Mouse (Mus musculus) kidney, embryonic 15.5 days (tissue): Measurements from ENCODE around the gene Gm3558. TPM values are rescaled to one million over a fixed set of nuclear protein-coding genes. Genes with fewer than 3 reads are reported as not detected.
"Not testable (repeated sequence)": the region's sequence is repeated elsewhere in the genome, so short reads cannot be mapped to it uniquely, and the experiment has no call there.

Experiments
- ATAC-seq: fragments of 200-750 bp; cut with Nextera tagmentation; replicated peaks from 2 replicates; pipeline ENCODE4 v1.8.0; 2017; ENCODE audit warnings: moderate TSS enrichment; ENCODE audit not compliant: low FRiP score
- H3K27ac ChIP-seq: fragments of 300-500 bp; sonication (generic); 2 replicates; pipeline ENCODE4 v1.5.1; 2015; ENCODE audit warnings: mild to moderate bottlenecking, inconsistent platforms
- H3K27me3 ChIP-seq: fragments of 300-500 bp; sonication (generic); 2 replicates; pipeline ENCODE4 v1.6.1; 2015; ENCODE audit warnings: inconsistent platforms
- H3K36me3 ChIP-seq: fragments of 300-500 bp; sonication (generic); 2 replicates; pipeline ENCODE4 v1.6.1; 2015; ENCODE audit warnings: inconsistent platforms
- H3K4me1 ChIP-seq: fragments of 300-500 bp; sonication (generic); 2 replicates; pipeline ENCODE4 v1.6.1; 2015; ENCODE audit warnings: inconsistent platforms
- H3K4me2 ChIP-seq: fragments of 300-500 bp; sonication (generic); 2 replicates; pipeline ENCODE4 v1.6.1; 2015; ENCODE audit warnings: moderate library complexity, mild to moderate bottlenecking, inconsistent platforms
- H3K4me3 ChIP-seq: fragments of 300-500 bp; sonication (generic); replicated peaks from 2 replicates; pipeline ENCODE4 v1.5.1; 2015; ENCODE audit warnings: mild to moderate bottlenecking, inconsistent platforms
- H3K9ac ChIP-seq: fragments of 300-500 bp; sonication (generic); 2 replicates; pipeline ENCODE4 v1.6.1; 2015; ENCODE audit warnings: mild to moderate bottlenecking, inconsistent platforms
- H3K9me3 ChIP-seq: fragments of 300-500 bp; sonication (generic); replicated peaks from 2 replicates; pipeline ENCODE4 v1.6.1; 2016; ENCODE audit warnings: inconsistent platforms
- WGBS: fragments of 180-500 bp; shearing (Covaris S2); methylation state at CpG from one replicate; pipeline ENCODE4 v1.1.7; 2015; ENCODE audit warnings: mixed read lengths; 5-methylcytosine and 5-hydroxymethylcytosine counted together
- polyA plus RNA-seq: library from polyadenylated mRNA; unstranded; fragments of >200 nt; fragmentation: Nextera tagmentation; extraction: Ambion mirVana; gene quantifications from 2 replicates; pipeline ENCODE4 v1.2.1, GENCODE M21; 2015

Gene Gm3558
- 0.10 and 0.32 TPM in 2 replicates for polyA plus RNA-seq

GRCm38 (mm10) chr14:7568382-7568781, at the start of gene Gm3558:
Gene Gm3558 (minus strand): TSS chr14:7568566.
- not testable (repeated sequence) for H3K9me3 ChIP-seq, H3K9ac ChIP-seq, H3K4me1 ChIP-seq, H3K36me3 ChIP-seq, ATAC-seq, H3K27me3 ChIP-seq, H3K27ac ChIP-seq
- WGBS: 0% methylated on average over 1 of the region's 34 CpGs
- Histone ChIP-seq H3K4me2 (peak within 1 kb of the TSS; percentile 77), H3K4me3 (peak within 1 kb of the TSS; percentile 46)

- not testable (repeated sequence) for H3K4me1 ChIP-seq, ATAC-seq, H3K27ac ChIP-seq, H3K36me3 ChIP-seq, H3K9me3 ChIP-seq, H3K4me2 ChIP-seq, H3K9ac ChIP-seq, H3K27me3 ChIP-seq, H3K4me3 ChIP-seq
- no CpG with 5 or more reads among the region's 2 CpGs for WGBS
Observed at GRCm38 (mm10) chr14:7595492-7595891, 27.1 kb upstream of the Gm3558 start, which contains the start of gene Gm10338. Gene Gm10338 (minus strand): TSS chr14:7595592.

- H3K9me3 ChIP-seq, H3K27me3 ChIP-seq, H3K4me1 ChIP-seq, H3K36me3 ChIP-seq, H3K27ac ChIP-seq, H3K9ac ChIP-seq, ATAC-seq: not testable (repeated sequence)
- Histone ChIP-seq H3K4me2 (peak overlapping the region; percentile 77), H3K4me3 (peak overlapping the region; percentile 46)
- under 1% methylated on average over 18 of the region's 27 CpGs for WGBS
Observed at GRCm38 (mm10) chr14:7567890-7568289, 476 bp downstream of the Gm3558 start.

GRCm38 (mm10) chr14:7567266-7567665, 1.1 kb downstream of the Gm3558 start:
- ATAC-seq, H3K4me2 ChIP-seq, H3K4me1 ChIP-seq, H3K27ac ChIP-seq, H3K4me3 ChIP-seq, H3K9me3 ChIP-seq, H3K27me3 ChIP-seq, H3K36me3 ChIP-seq, H3K9ac ChIP-seq: not testable (repeated sequence)
- 1% methylated on average over 7 of the region's 9 CpGs for WGBS

Other genes with a start within 250 kb of the Gm3558 start
- gene Gm5797, start 236.2 kb downstream of the Gm3558 start, polyA plus RNA-seq: not detected in 2 replicates
- gene Gm8374, start 203.4 kb downstream of the Gm3558 start, polyA plus RNA-seq: not detected in 2 replicates
- gene Gm3755, start 117.6 kb downstream of the Gm3558 start, polyA plus RNA-seq: not detected in 2 replicates
- gene Gm3752, start 84.8 kb downstream of the Gm3558 start, polyA plus RNA-seq: 0.44 TPM in 1 of 2 replicates, not detected in the other
- gene Gm10338, start 27.0 kb upstream of the Gm3558 start, polyA plus RNA-seq: not detected in 2 replicates
- not detected in 2 replicates for gene Gm10128, start 75.4 kb upstream of the Gm3558 start, polyA plus RNA-seq
- not detected in 2 replicates for gene Gm26661, start 223.0 kb upstream of the Gm3558 start, polyA plus RNA-seq
- 19.4 and 20.6 TPM in 2 replicates for gene Flnb, start 249.4 kb upstream of the Gm3558 start, polyA plus RNA-seq